Mouse (Mus musculus) heart, adult 18-20 months (tissue): ENCODE data around the gene Slc43a1. TPM values are rescaled to one million over a fixed set of nuclear protein-coding genes. Genes with fewer than 3 reads are reported as not detected.
"Not testable (repeated sequence)": the region's sequence is repeated elsewhere in the genome, so short reads cannot be mapped to it uniquely, and the experiment has no call there.

Experiments
- DNase-seq, 2 experiments: peaks; one replicate each; pipeline ENCODE4 v3.0.0; 2021 to 2022; ENCODE audit warnings: mixed read lengths in 1 of 2
- total RNA-seq, 2 experiments: library from RNA; stranded (reverse); gene quantifications; 2 replicates each; pipeline ENCODE4 v1.2.3; 2021

Gene Slc43a1
- total RNA-seq, 2 experiments from 2014 or later = 2.6 to 3.3 TPM

- DNase-seq = peak in 1 of 2 experiments; percentile 67
Measured at GRCm38 (mm10) chr2:84895495-84896198, 57.0 kb downstream of the Slc43a1 start.

GRCm38 (mm10) chr2:84896686-84897085, 58.0 kb downstream of the Slc43a1 start:
- not testable (repeated sequence) for DNase-seq

GRCm38 (mm10) chr2:84912722-84913121, 74.1 kb downstream of the Slc43a1 start:
- no peak for DNase-seq

Other genes starting within 250 kb of the Slc43a1 start
- 10 to 100 TPM; 53.6 to 63.9 TPM for gene Ctnnd1, start 188.1 kb upstream of the Slc43a1 start, total RNA-seq
- gene Btbd18, start 179.8 kb upstream of the Slc43a1 start, total RNA-seq = not detected
- 10 to 100 TPM; 22.7 to 29.2 TPM for gene Selenoh, start 168.1 kb upstream of the Slc43a1 start, total RNA-seq
- gene Gm28635, start 160.8 kb upstream of the Slc43a1 start, total RNA-seq = 10 to 100 TPM in 1 of 2 experiments, 1 to 10 TPM in 1; 5.4 to 10.0 TPM
- gene Med19, start 160.4 kb upstream of the Slc43a1 start, total RNA-seq = 10 to 100 TPM; 14.7 to 15.2 TPM
- gene Tmx2, start 159.7 kb upstream of the Slc43a1 start, total RNA-seq = 100 to 1,000 TPM; 114 to 150 TPM
- 10 to 100 TPM; 63.2 to 64.3 TPM for gene Zdhhc5, start 123.7 kb upstream of the Slc43a1 start, total RNA-seq
- 1 to 10 TPM; 4.3 to 4.4 TPM for gene Clp1, start 111.5 kb upstream of the Slc43a1 start, total RNA-seq
- under 1 TPM; 0.20 to 0.23 TPM for gene Ypel4, start 104.8 kb upstream of the Slc43a1 start, total RNA-seq
- 1 to 10 TPM in 1 of 2 experiments, under 1 TPM in 1; 0.98 to 1.7 TPM for gene Gm19426, start 95.2 kb upstream of the Slc43a1 start, total RNA-seq
- 10 to 100 TPM; 64.0 to 71.6 TPM for gene Serping1, start 63.4 kb upstream of the Slc43a1 start, total RNA-seq
- gene Ube2l6, start 40.0 kb upstream of the Slc43a1 start, total RNA-seq = 10 to 100 TPM; 30.0 to 33.2 TPM
- gene Smtnl1, start 16.2 kb upstream of the Slc43a1 start, total RNA-seq = not detected
- 100 to 1,000 TPM; 109 to 146 TPM for gene Timm10, start 11.9 kb upstream of the Slc43a1 start, total RNA-seq
- 1 to 10 TPM; 3.0 to 3.5 TPM for gene Rtn4rl2, start 47.9 kb downstream of the Slc43a1 start, total RNA-seq
- gene Slc43a3, start 97.7 kb downstream of the Slc43a1 start, total RNA-seq = 10 to 100 TPM; 65.4 to 72.8 TPM
- gene Prg2, start 141.6 kb downstream of the Slc43a1 start, total RNA-seq = not detected
- not detected for gene Prg3, start 149.4 kb downstream of the Slc43a1 start, total RNA-seq
- 10 to 100 TPM; 36.7 to 43.5 TPM for gene Ssrp1, start 198.4 kb downstream of the Slc43a1 start, total RNA-seq
- under 1 TPM; 0.20 to 0.44 TPM for gene P2rx3, start 198.6 kb downstream of the Slc43a1 start, total RNA-seq
- gene Tnks1bp1, start 209.2 kb downstream of the Slc43a1 start, total RNA-seq = 10 to 100 TPM; 48.1 to 51.2 TPM